Mouse (Mus musculus) kidney, postnatal 14 days (tissue): ENCODE results near the gene Tmem104.

ENCODE experiments used
- DNase-seq: peaks from one replicate; pipeline ENCODE4 v3.0.0; 2022; ENCODE audit warnings: mixed read lengths

Gene Tmem104

GRCm38 (mm10) chr11:115231924-115232323 lies 44.6 kb downstream of the Tmem104 start:
- DNase-seq, result no peak

GRCm38 (mm10) chr11:115232889-115233288 lies 45.6 kb downstream of the Tmem104 start:
- no peak for DNase-seq

- no peak for DNase-seq
These were observed 46.4 kb downstream of the Tmem104 start for GRCm38 (mm10) chr11:115233526-115234290.

GRCm38 (mm10) chr11:115234320-115235044 lies 47.2 kb downstream of the Tmem104 start:
- peak; percentile 55 for DNase-seq

- no peak for DNase-seq
These were observed 49.3 kb downstream of the Tmem104 start for GRCm38 (mm10) chr11:115236570-115236969.

- DNase-seq, result no peak
These were observed 54.1 kb downstream of the Tmem104 start for GRCm38 (mm10) chr11:115241402-115241801.

GRCm38 (mm10) chr11:115242746-115243145 lies 55.5 kb downstream of the Tmem104 start:
- no peak for DNase-seq

- no peak for DNase-seq
These were observed 56.5 kb downstream of the Tmem104 start for GRCm38 (mm10) chr11:115243783-115244182.

- DNase-seq, result no peak
These were observed 57.6 kb downstream of the Tmem104 start for GRCm38 (mm10) chr11:115244840-115245239.

GRCm38 (mm10) chr11:115246386-115246785 lies 59.1 kb downstream of the Tmem104 start:
- no peak for DNase-seq

- no peak for DNase-seq
These were observed 60.0 kb downstream of the Tmem104 start for GRCm38 (mm10) chr11:115247240-115247639.

- DNase-seq, result no peak
These were observed 60.7 kb downstream of the Tmem104 start for GRCm38 (mm10) chr11:115247945-115248344.

- no peak for DNase-seq
These were observed 62.6 kb downstream of the Tmem104 start for GRCm38 (mm10) chr11:115249721-115250404.

- no peak for DNase-seq
These were observed 63.3 kb downstream of the Tmem104 start for GRCm38 (mm10) chr11:115250405-115251090.

GRCm38 (mm10) chr11:115251258-115251657 lies 64.0 kb downstream of the Tmem104 start:
- DNase-seq, result no peak

GRCm38 (mm10) chr11:115257775-115258510 lies 70.7 kb downstream of the Tmem104 start:
- peak; percentile 32 for DNase-seq

- DNase-seq, result no peak
These were observed 71.8 kb downstream of the Tmem104 start for GRCm38 (mm10) chr11:115259134-115259533.

GRCm38 (mm10) chr11:115262954-115263353 lies 75.7 kb downstream of the Tmem104 start:
- DNase-seq, result no peak

GRCm38 (mm10) chr11:115264136-115264861 lies 77.0 kb downstream of the Tmem104 start:
- DNase-seq, result no peak

GRCm38 (mm10) chr11:115264862-115265668 lies 77.8 kb downstream of the Tmem104 start:
- no peak for DNase-seq
